Mouse (Mus musculus) cerebellum, postnatal 14 days (tissue): Measurements from ENCODE around the gene Neb.
A peak's percentile ranks its signal among the peaks of the same experiment; 100 is the strongest.

Experiments used
- DNase-seq, 2 experiments: peaks; one replicate each; pipeline ENCODE4 v3.0.0; 2021; ENCODE audit warnings: mixed read lengths in 2 of 2

The Neb gene

GRCm38 (mm10) chr2:52372480-52372879, 5.8 kb downstream of the Neb start:
- no peak for DNase-seq

DNA sequence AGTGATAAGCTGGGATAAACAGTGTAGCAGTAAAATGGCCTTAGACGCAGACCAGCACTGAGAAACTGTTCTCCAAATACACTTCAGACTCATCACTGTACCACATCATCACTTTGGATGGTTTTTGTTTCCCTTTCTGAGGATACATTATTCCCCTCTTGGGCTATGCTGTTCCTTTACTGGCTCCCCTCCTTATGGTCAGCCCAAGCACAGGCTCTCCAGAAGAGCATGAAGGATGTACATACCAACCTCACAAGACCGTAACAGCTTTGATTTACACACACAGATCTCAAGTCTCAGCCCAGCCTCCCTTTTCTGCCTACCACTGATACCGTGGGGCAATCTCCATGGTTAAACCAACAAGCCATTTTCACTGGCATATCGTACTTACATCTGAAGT, 6.2 kb downstream of the Neb start:
- DNase-seq, result no peak

DNA sequence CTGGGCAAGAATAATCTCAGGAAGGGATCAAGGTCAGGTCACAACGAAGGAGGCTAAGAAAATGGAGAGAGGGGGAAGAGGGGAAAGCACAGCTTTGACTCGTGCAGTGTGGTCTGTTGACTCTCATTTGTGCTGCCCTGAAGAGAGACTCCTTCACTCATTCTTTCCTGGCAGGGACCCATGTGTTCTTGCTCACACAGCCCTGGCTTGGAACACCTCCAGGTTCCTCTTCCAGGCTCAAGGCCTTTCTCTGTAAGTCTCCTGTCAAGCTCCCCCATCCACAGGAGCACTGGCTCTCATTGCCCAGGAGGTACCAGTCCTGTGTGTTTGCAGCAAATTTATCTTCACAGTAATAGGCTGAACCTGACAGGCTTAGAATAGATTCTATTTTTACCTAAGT, 7.2 kb downstream of the Neb start:
- peak; percentile 73 to 74 for DNase-seq

DNA sequence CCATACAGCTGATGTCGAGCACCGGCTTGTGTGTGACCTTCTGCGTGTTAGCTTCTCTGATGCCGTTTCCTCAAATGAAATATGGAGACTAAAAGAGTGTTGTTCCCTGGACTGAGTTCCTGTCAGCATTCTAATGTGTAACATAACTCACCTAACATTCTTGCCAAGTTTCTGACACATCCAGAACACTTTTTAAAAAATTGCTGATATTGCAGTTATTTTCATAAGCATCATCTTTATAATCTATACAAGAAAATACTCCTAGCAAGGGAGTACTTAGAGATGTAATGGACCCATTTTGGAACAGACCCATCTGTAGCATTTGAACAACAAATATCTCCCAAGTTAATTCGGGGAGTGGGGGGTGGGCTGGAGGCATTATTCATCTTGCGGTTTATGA, 8.7 kb downstream of the Neb start:
- no peak for DNase-seq

GRCm38 (mm10) chr2:52367665-52368064, 10.6 kb downstream of the Neb start:
- DNase-seq, result no peak

DNA sequence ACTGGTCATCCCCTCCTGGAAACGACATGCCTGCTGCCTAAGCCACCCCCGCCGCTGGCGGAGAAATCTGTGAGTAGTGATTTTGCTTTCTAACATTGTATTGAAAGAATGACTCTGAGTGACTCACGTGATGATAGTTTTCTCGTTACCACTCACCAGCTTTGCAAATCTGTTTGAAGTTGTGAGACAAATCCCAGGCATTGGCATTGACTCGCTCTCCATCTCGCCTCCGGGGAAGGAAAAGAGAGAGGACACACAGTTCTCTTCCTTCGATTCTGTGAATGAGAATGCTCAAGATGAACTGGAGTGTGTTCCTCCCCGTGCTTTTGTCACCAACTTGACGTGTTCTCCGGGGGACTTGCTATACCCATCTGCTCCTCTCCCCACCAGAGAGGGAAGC, 11.0 kb downstream of the Neb start:
- DNase-seq, result no peak

GRCm38 (mm10) chr2:52361086-52361485, 17.2 kb downstream of the Neb start:
- no peak for DNase-seq

DNA sequence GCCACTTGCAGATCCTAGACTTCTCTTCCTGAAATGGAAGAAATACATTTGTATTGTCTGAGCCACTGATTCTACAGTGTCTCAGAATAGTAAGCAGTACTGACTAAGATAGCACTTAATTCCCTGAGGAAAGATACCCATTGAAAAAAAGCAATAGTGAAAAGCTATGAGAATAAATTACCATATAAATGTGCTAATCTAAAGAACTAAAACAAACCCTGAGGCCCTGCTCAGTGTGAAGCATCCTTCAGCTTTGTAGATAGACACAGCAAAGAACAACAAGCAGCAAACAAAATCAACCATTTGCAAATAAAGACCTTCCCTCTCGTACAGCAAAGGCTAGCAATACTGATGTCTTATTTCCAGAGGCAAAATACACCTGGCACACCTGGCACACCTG, 18.6 kb downstream of the Neb start:
- no peak for DNase-seq

- no peak for DNase-seq
Observed at GRCm38 (mm10) chr2:52358156-52358555, 20.1 kb downstream of the Neb start.

GRCm38 (mm10) chr2:52351029-52351428, 27.2 kb downstream of the Neb start:
- DNase-seq, result no peak

DNA sequence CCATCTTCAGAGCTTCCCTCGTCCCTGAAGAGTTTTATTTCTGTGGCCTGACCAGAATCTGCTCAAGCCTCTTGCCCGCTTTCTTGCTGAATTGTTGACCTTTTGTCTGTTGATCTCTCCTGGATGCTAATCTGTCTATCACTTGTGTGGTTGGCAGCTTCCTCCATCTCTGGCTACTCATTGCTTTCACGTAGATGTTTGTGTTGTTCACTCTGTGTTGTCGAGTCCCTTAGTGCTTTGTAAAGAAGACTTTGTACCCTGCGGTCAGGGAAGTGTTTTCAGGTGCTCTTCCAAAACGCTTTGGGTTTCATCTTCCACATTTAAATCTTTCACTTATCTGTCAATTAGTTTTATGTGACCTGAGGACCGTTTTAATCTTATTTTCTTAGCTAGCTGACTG, 37.3 kb downstream of the Neb start:
- DNase-seq, result no peak

DNA sequence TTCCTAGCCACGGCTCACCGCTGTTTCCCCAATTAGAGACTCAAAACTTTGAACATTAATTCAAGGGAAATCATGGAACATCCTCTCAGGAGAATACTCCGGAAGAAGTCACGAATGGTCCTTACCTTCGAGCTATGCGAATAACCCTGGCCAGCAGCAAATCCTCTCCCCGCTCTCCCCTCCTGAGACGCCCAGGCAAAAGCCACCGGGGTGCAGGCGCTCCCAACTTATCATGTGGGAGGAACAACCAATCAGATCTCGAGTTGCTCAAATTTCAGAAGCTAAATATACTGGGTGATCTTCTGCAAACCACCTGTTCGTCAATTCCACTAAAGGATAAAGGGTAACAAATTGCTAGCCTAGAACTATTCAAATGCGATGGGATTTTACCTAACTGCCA, 42.7 kb downstream of the Neb start:
- DNase-seq, result no peak

DNA sequence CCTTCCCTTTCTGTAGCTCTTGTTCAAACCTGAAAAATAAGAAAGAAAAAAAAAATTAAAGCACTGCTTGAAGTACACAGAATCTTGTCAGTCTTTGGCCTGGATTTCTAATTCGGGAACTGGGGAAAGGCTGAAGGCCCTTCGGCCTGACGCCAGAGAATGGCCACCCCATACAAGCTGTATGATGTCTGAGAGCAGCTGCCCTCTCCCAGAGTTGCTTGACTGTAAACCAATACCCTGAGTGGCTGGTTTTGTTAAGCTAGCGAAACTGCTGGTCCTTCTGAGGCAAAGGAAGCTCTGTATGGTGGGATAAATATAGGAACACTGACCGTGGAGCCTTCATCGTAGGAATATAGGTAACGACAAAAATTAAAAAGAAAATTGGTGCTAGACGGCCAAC, 43.2 kb downstream of the Neb start:
- no peak for DNase-seq

DNA sequence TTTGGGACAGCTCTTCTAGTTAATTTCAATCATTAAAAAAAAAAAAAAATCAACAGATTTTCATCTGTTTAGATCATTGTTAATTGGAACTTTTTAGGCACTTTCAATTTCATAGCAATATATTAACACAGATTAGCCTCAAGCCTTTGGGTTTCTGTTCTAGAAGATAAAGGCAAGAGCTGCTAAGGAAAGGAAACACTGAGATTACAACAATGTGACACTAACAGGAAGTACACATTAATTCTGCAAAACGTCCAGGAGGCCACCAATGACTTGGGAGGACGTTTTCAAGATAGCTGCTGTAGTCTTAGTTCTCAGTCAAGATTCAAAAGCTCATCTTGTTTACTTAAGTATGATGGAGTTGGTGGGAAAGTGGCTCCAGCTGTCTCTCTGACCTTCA, 44.7 kb downstream of the Neb start:
- no peak for DNase-seq

DNA sequence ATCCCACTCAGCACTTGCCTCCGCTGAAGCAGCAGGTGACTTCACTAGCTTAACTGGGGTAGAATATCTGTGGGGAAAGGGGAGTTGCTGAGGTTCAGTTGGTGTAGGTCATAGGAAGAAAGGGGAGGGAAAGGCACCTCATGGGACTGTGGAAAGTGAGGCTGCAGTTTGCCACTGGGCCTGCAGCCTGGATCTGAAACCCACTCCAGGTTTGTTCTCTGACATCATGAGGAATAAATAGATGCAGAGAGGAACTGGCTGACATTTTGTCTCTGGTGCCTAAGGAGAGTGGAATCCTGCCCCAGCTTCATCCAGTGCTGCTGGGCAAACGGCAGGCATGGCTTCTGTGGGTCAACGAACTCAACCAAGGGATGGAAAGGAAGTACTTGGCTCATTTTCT, 46.5 kb downstream of the Neb start:
- no peak for DNase-seq

GRCm38 (mm10) chr2:52327244-52327815, 50.9 kb downstream of the Neb start:
- DNase-seq, result no peak

- DNase-seq, result no peak
Observed at GRCm38 (mm10) chr2:52321866-52322265, 56.4 kb downstream of the Neb start.

DNA sequence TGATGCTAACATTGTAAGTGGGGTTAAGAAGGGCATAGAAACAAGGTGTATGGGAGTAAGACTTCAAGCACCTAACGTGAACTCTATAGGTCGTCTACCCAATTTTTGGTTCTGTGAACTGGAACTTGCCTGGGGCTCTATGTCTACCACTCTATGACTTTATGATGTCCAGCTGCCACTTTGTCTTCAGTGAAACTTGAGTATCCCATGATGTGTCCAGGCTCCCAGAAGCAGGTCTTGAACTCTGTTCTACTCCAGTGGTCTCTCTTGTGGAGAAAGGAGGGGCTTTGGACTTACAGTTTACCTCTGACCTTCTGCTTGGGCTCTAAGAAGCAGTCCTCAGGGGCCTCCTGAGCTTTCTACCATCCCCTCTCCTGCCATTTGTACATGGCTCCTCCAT, 58.1 kb downstream of the Neb start:
- DNase-seq, result no peak

DNA sequence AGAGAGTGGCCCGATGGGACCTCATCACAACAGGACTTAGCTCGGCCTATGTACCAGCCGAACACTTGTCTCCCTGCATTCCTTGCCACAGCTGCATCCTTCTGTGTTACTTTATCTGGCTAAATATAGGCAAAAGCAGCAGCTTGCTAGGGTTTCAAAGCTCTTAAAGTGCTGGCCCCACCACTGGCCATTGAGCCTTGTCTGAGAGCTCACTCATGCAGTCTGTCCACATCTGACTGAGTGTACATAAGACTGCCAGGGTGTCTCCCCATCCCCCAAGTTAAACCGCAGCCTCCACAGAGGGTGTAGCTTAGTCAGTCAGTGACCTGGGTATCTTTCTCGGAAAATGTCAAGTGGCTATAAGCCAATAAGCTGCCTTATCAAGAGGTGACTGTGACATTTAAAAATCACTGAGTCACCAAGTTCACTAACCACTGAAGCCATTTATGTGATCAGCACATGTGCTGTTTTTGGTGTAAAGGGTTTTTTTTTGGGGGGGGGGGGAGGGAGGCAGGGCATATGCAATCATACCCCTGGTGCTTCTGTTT, 59.2 kb downstream of the Neb start:
- no peak for DNase-seq

- DNase-seq, result no peak
Observed at GRCm38 (mm10) chr2:52317471-52317870, 60.8 kb downstream of the Neb start.

DNA sequence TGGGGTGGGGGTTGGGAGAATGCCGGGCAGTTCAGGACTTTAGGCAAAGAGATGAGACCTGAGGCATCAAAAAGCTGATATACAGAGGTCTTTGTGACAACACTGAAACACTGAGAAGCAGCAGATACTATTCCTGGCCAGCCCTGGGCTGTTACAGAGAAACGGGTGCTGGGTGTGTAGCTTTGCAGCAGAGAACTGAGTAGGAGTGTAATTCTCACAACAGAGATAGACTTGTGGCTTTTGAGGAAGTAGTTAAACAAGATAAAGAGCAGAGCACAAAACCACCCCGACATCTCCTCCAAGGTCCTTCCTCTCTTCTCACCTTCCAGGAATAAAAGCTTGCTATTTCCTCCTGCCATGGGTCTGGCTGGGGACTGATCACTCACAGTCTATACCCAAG, 62.5 kb downstream of the Neb start:
- DNase-seq, result no peak

DNA sequence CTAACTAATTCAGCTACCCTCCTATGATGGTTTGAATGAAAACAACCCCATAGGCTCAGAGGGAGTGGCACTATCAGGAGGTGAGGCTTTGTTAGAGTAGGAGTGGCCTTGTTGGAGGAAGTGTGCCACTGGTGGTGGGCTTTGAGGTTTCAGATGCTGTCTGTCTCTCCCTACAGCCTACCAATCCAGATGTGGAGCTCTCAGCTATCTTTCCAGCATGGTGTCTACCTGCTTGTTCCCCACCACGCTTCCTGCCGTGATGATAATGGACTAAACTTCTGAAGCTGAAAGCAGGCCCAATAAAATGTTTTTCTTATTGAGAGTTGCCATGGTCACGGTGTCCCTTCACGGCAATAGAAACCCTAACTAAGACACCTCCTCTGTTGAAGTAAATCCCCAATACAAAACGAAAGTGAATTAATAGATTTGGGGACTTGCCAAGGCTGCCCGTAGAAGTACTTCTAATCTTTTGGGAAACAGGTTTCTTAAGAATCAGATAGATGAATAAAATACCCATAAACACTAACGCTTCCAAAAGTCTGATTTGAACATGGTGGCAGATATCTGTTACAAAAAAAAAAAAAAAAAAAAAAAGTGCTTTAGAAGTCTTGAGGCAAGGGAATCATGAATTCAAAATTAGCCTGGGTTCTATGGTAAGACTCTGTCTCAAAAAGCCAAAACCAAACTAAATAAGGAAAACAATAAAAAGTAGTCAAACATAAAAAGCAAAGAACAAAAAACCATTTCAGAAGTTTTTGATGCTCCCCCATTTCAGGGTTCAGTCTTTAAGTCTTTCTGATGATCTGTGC, 63.1 kb downstream of the Neb start:
- DNase-seq, result no peak

GRCm38 (mm10) chr2:52310757-52311156, 67.5 kb downstream of the Neb start:
- no peak for DNase-seq

GRCm38 (mm10) chr2:52306635-52307034, 71.6 kb downstream of the Neb start:
- no peak for DNase-seq

DNA sequence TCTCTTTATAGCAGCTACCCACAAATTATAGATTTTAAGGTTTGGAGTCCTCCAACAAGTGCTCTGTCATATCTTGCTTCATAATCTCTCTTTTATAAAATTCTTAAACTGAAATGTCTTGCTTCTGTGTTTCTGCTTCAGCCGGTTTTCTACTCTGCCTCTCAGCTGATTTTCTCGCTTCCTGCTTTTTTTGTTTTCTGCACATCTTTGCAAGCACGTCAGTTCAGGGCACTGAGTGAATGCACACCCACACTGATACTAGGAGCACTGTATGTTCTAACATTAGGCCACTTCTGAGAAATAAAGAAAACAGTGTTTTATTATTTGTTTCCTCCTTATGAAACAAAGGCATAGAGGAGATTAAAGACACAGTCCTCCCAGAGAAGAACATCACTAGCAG, 73.7 kb downstream of the Neb start:
- DNase-seq, result no peak
